Mouse (Mus musculus): Measurements from ENCODE around the gene Rasgrf2.

GRCm38 (mm10) chr13:92095131-92096090 lies 36.0 kb downstream of the Rasgrf2 start:
- TF ChIP-seq POLR2AphosphoS5 (IDR thresholded peaks at IDR 0.05; ENCODE audit: insufficient replicate concordance, low read depth, low read length): no peak
- no peak for TF ChIP-seq CTCF (IDR thresholded peaks at IDR 0.05; ENCODE audit: low read depth, low read length)
- no peak for TF ChIP-seq GATA1 (IDR thresholded peaks at IDR 0.05; ENCODE audit: borderline replicate concordance, low read length)
- TF ChIP-seq TAL1 (conservative IDR thresholded peaks at IDR 0.05; ENCODE audit: low read depth, low read length): no peak

Data from G1E (cell line).